Mouse (Mus musculus) CD4-positive, CD25-positive, alpha-beta regulatory T cell, adult 9 weeks (primary cell): ENCODE data around the gene Sumf2. TPM values are rescaled to one million over a fixed set of nuclear protein-coding genes. Genes with fewer than 3 reads are reported as not detected.

Experiments used
- polyA plus RNA-seq: library from polyadenylated mRNA; unstranded; fragments of 100-300 nt; shearing (Covaris generic); gene quantifications from one replicate; pipeline ENCODE4 v1.2.1, GENCODE M21; 2017

Sumf2 gene
- 34.6 TPM for polyA plus RNA-seq

GRCm38 (mm10) chr5:129846752-129847557 is at the start of gene Sumf2:
Sumf2 (plus strand) TSS chr5:129846986.

DNA sequence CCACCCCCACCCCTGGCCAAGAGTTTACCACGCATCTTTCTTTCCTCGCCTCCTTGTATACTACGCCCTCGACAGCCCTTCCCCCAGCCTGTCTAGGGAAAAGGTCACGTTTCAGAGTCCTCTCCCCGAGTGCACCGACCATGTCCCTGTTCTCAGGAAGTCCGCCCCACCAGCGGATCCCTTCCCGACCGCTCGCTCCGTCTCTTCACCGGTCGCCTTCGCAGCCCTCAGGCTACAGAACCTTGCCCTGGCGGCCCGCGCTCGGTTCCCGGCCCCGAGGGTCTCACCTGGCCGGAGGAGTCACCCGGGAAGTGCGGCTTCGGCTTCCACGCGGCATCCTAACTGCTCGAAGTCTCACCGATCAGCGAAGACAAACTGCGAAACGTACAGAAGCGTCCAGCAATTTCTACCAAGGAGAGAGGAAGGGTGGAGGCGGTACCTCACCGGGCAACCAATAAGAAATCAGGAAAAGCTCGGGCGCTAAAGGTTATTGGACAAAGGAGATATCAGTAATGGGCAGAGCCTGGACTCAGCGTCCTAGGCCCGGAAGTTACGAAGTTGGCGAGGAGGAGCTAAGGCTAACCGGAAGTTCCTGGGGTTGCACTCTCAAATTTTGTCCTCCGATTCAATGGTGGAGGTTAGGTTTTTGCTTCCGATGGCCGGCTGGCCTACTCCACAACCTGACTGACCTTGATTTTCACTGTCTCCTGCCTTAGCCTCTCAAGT is 40.3 kb downstream of the Sumf2 start, which contains the start of gene Chchd2:
TSS of gene Chchd2 (minus strand) at position 560 of the 726 bp plus-strand sequence.

DNA sequence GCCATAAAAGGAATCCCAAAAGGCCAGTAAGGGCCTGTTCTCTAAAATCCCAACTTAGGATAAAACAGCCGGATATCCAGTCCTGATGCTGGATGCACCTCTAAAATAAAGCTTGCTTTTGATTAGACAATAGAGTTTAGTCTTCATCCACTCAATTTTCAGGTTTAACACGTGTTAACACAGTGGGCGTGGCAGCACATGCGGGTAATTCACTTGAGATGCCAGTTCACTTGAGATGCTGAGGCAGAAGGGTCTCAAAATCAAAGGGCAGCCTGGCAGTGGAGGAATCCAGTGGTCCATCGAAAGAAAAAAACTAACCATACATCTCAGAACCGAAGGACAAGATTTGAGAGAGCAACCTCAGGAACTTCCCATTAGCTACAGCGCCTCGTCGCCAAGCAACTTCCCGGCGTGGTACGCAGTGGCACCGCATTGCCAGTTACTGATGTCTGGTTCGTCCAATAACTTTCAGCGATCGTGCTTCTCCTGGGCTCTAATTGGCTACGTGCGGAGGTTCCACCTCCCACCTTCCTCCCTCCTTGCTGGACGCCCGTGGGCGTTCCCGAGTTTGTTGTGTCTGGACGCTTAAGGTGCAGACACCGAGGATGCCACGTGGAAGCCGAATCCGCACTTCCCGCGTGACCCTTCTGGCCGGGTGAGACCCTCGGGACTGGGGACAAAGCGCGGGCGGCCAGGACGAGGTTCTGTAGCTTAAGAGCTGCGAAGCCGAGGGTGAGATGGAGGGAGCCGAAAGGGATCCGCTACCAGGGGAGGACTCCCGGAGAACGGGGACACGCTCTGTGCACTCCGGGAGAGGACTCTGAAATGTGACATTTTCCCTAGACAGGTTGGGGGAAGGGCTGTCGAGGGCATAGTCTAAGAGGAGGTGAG is 48.7 kb downstream of the Sumf2 start, which contains the start of gene Zbed5:
TSS of gene Zbed5 (plus strand) at position 526 of the 891 bp plus-strand sequence.

GRCm38 (mm10) chr5:129898449-129898848 is 51.7 kb downstream of the Sumf2 start, which contains the start of gene Phkg1:
Phkg1 (minus strand) TSS chr5:129898549.

GRCm38 (mm10) chr5:129908242-129908965 is 61.6 kb downstream of the Sumf2 start, which contains the start of gene Nupr1l:
Nupr1l (plus strand) TSS chr5:129908540.

Other genes with a start within 250 kb of the Sumf2 start
- 4.6 TPM for gene Zfp11, start 176.9 kb upstream of the Sumf2 start, polyA plus RNA-seq
- gene Sept14, start 138.5 kb upstream of the Sumf2 start, polyA plus RNA-seq, result not detected
- 127 TPM for gene Mrps17, start 131.5 kb upstream of the Sumf2 start, polyA plus RNA-seq
- gene Nipsnap2, start 121.9 kb upstream of the Sumf2 start, polyA plus RNA-seq, result 33.3 TPM
- 74.7 TPM for gene Psph, start 59.5 kb upstream of the Sumf2 start, polyA plus RNA-seq
- 362 TPM for gene Chchd2, start 40.5 kb downstream of the Sumf2 start, polyA plus RNA-seq
- 1.3 TPM for gene Zbed5, start 48.7 kb downstream of the Sumf2 start, polyA plus RNA-seq
- gene Phkg1, start 51.6 kb downstream of the Sumf2 start, polyA plus RNA-seq, result 0.33 TPM
- not detected for gene Nupr1l, start 61.6 kb downstream of the Sumf2 start, polyA plus RNA-seq
- gene Vkorc1l1, start 95.0 kb downstream of the Sumf2 start, polyA plus RNA-seq, result 5.5 TPM
- 58.3 TPM for gene Gusb, start 156.1 kb downstream of the Sumf2 start, polyA plus RNA-seq
- gene Asl, start 182.3 kb downstream of the Sumf2 start, polyA plus RNA-seq, result 97.4 TPM
- gene Crcp, start 182.3 kb downstream of the Sumf2 start, polyA plus RNA-seq, result 56.1 TPM
- gene Tpst1, start 226.3 kb downstream of the Sumf2 start, polyA plus RNA-seq, result 1.7 TPM